Comparison of ENCODE assay signal across 8 mouse cellular contexts in genomic region chr13:110394291-110395178, GRCm38 (mm10). TPM values are rescaled to one million over a fixed set of nuclear protein-coding genes. Genes with fewer than 3 reads are reported as not detected.
DNase-seq lines count a peak whose midpoint lies in the region; ATAC-seq and TF ChIP-seq lines count a peak whose summit lies in the region.

TSS of gene Plk2 (plus strand) at chr13:110395046.

- H3K79me2 ChIP-seq in CH12.LX (replicated peaks; ENCODE audit: control insufficient read depth, extremely low read depth, insufficient read depth, poor library complexity, severe bottlenecking): no peaks in the 10 kb centered on the region; the same call in 1 of the 2 replicates

- dilution Hi-C loops in CH12.LX (cut with MboI; ENCODE audit: extremely low pct_ligation_motif_present, extremely low pct_unique_long_range_greater_than_20kb, low sequenced_read_pairs): no loop called here

- peak within 1 kb of the TSS; percentile 89 for H3K4me2 ChIP-seq in CH12.LX (ENCODE audit: insufficient read depth, low read depth, poor library complexity, severe bottlenecking)
- H3K4me2 ChIP-seq in forebrain, embryonic 12.5 days: peak within 1 kb of the TSS; percentile 95
- peak within 1 kb of the TSS; percentile 88 for H3K4me2 ChIP-seq in heart, postnatal 0 days (ENCODE audit: low read depth, low read length)
- H3K4me2 ChIP-seq in liver, embryonic 14.5 days (ENCODE audit: low read depth): peak within 1 kb of the TSS; percentile 70
- peak within 1 kb of the TSS; percentile 97 for H3K4me2 ChIP-seq in stomach, embryonic 15.5 days

- peak; percentile 82 for DNase-seq in CH12.LX (ENCODE audit: extremely low read depth)
- DNase-seq in c-Kit-positive CD71-positive TER-119-positive erythroid progenitor cells, embryonic 14.5 days (ENCODE audit: low spot score): peak; percentile 52
- peak; percentile 97 for DNase-seq in heart, postnatal 0 days (ENCODE audit: low spot score)
- peak; percentile 92 to 95 for DNase-seq in kidney, postnatal 36 days
- DNase-seq in liver, embryonic 14.5 days (ENCODE audit: low read depth in 3 of 3, low spot score in 3 of 3): peak; percentile 39 to 43 (median 41)
- DNase-seq in neural tube, embryonic 10.5 days (ENCODE audit: extremely low spot score, low spot score): peak; percentile 97

- in situ Hi-C loops in CH12.LX (cut with MboI; ENCODE audit: low pct_ligation_motif_present, low pct_unique_long_range_greater_than_20kb, low sequenced_read_pairs): loop anchor here (5.0 to 10.0 kb wide), 3 partner anchors 573 to 1020 kb away; no protein-coding TSS in a partner anchor

- ATAC-seq in forebrain, embryonic 12.5 days (ENCODE audit: low FRiP score): peak; percentile 96
- peak; percentile 95 for ATAC-seq in heart, postnatal 0 days (ENCODE audit: insufficient read depth, low read depth)
- ATAC-seq in liver, embryonic 14.5 days (ENCODE audit: insufficient read depth): peak; percentile 86
- peak; percentile 93 for ATAC-seq in stomach, embryonic 15.5 days (ENCODE audit: insufficient read depth, low FRiP score, low read depth)

- H3K9me3 ChIP-seq in CH12.LX (replicated peaks; ENCODE audit: low read length): no peaks in the 10 kb centered on the region
- H3K9me3 ChIP-seq in forebrain, embryonic 12.5 days: 0 out of 2 replicates have a peak, but pooled peaks cover 4% of the 10 kb centered on the region
- H3K9me3 ChIP-seq in heart, postnatal 0 days (replicated peaks; ENCODE audit: control insufficient read depth, low read length): peaks cover 5% of the 10 kb centered on the region; the same call in 1 of the 2 replicates
- H3K9me3 ChIP-seq in liver, embryonic 14.5 days (ENCODE audit: control insufficient read depth, low read length): no peaks in the 10 kb centered on the region
- H3K9me3 ChIP-seq in stomach, embryonic 15.5 days: no peaks in the 10 kb centered on the region

- H3K27ac ChIP-seq in CH12.LX (ENCODE audit: insufficient read depth, low read depth): no peak within 1 kb of the TSS
- peak within 1 kb of the TSS; percentile 71 for H3K27ac ChIP-seq in forebrain, embryonic 12.5 days
- H3K27ac ChIP-seq in heart, postnatal 0 days (ENCODE audit: low read depth): peak within 1 kb of the TSS; percentile 96
- no peak within 1 kb of the TSS for H3K27ac ChIP-seq in liver, embryonic 14.5 days
- peak within 1 kb of the TSS; percentile 91 for H3K27ac ChIP-seq in stomach, embryonic 15.5 days

- H3K4me3 ChIP-seq in CH12.LX (replicated peaks in 1 of 3; ENCODE audit: low read depth in 2 of 3, low read length in 2 of 3, poor library complexity in 1 of 3): peak within 1 kb of the TSS; percentile 44 to 73 (median 66)
- peak within 1 kb of the TSS; percentile 64 for H3K4me3 ChIP-seq in forebrain, embryonic 12.5 days (replicated peaks)
- peak within 1 kb of the TSS; percentile 64 for H3K4me3 ChIP-seq in heart, postnatal 0 days (ENCODE audit: low read depth, low read length)
- peak within 1 kb of the TSS; percentile 54 to 55 for H3K4me3 ChIP-seq in liver, embryonic 14.5 days (ENCODE audit: insufficient read depth in 1 of 2, low read depth in 2 of 2, low read length in 2 of 2)
- peak within 1 kb of the TSS; percentile 71 for H3K4me3 ChIP-seq in stomach, embryonic 15.5 days (replicated peaks)

- H3K4me1 ChIP-seq in CH12.LX (ENCODE audit: control insufficient read depth in 1 of 2, insufficient read depth in 2 of 2): no peaks in the 10 kb centered on the region
- H3K4me1 ChIP-seq in forebrain, embryonic 12.5 days: peaks cover 18% of the 10 kb centered on the region
- H3K4me1 ChIP-seq in heart, postnatal 0 days (ENCODE audit: control insufficient read depth, insufficient read depth): no peaks in the 10 kb centered on the region
- peaks cover 2 to 3% of the 10 kb centered on the region in 2 experiments; a peak in 2 of 4 replicates for H3K4me1 ChIP-seq in liver, embryonic 14.5 days (replicated peaks; ENCODE audit: control insufficient read depth in 2 of 2, insufficient read depth in 2 of 2, low read length in 1 of 2)
- H3K4me1 ChIP-seq in stomach, embryonic 15.5 days: peaks cover 6% of the 10 kb centered on the region; the same call in 1 of the 2 replicates

- WGBS in forebrain, embryonic 12.5 days: under 1% methylated on average over 66 of the region's 71 CpGs
- WGBS in heart, postnatal 0 days: under 1% methylated on average over 66 of the region's 71 CpGs
- under 1% methylated on average over 70 of the region's 71 CpGs for WGBS in liver, embryonic 14.5 days (ENCODE audit: insufficient replicate concordance)
- WGBS in stomach, embryonic 15.5 days: under 1% methylated on average over 71 of the region's 71 CpGs

- peak within 1 kb of the TSS; percentile 55 for H3K9ac ChIP-seq in CH12.LX (ENCODE audit: insufficient read depth, low read depth)
- peak within 1 kb of the TSS; percentile 77 for H3K9ac ChIP-seq in forebrain, embryonic 12.5 days
- H3K9ac ChIP-seq in heart, postnatal 0 days (replicated peaks; ENCODE audit: low read depth, low read length): peak within 1 kb of the TSS; percentile 84
- H3K9ac ChIP-seq in liver, embryonic 14.5 days (replicated peaks): no peak within 1 kb of the TSS
- H3K9ac ChIP-seq in stomach, embryonic 15.5 days: peak within 1 kb of the TSS; percentile 71

- H3K27me3 ChIP-seq in CH12.LX (replicated peaks): no peaks in the 10 kb centered on the region
- no peaks in the 10 kb centered on the region for H3K27me3 ChIP-seq in forebrain, embryonic 12.5 days
- no peaks in the 10 kb centered on the region for H3K27me3 ChIP-seq in heart, postnatal 0 days (ENCODE audit: control insufficient read depth, insufficient read depth, low read length)
- peaks cover 32% of the 10 kb centered on the region for H3K27me3 ChIP-seq in liver, embryonic 14.5 days (ENCODE audit: control insufficient read depth, insufficient read depth, low read length)
- H3K27me3 ChIP-seq in stomach, embryonic 15.5 days (replicated peaks): no peaks in the 10 kb centered on the region

- peak; percentile 99 for TF ChIP-seq POLR2A in CH12.LX (IDR thresholded peaks at IDR 0.05; ENCODE audit: low read depth, low read length)

- TF ChIP-seq CTCF in CH12.LX (conservative IDR thresholded peaks at IDR 0.05 in 1 of 2, IDR thresholded peaks at IDR 0.05 in 1 of 2; ENCODE audit: low read depth in 2 of 2, low read length in 2 of 2): peak in 1 of 2 experiments; percentile 76; a peak in 2 of 4 replicates
- TF ChIP-seq CTCF in heart, postnatal 0 days (IDR thresholded peaks at IDR 0.05; ENCODE audit: low read depth): peak; percentile 75
- peak; percentile 47 for TF ChIP-seq CTCF in liver, embryonic 14.5 days (IDR thresholded peaks at IDR 0.05; ENCODE audit: low read depth)

- TF ChIP-seq RAD21 in CH12.LX (IDR thresholded peaks at IDR 0.05; ENCODE audit: low read depth, low read length): peak; percentile 88

- TF ChIP-seq EP300 in CH12.LX (IDR thresholded peaks at IDR 0.05; ENCODE audit: low read length): no peak
- peak; percentile 71 for TF ChIP-seq EP300 in heart, postnatal 0 days (IDR thresholded peaks at IDR 0.05; ENCODE audit: low read depth)
- TF ChIP-seq EP300 in liver, embryonic 14.5 days (IDR thresholded peaks at IDR 0.05; ENCODE audit: low read depth): no peak

- peaks cover 16 to 24% of the 10 kb centered on the region in 2 experiments for H3K36me3 ChIP-seq in CH12.LX (replicated peaks in 1 of 2; ENCODE audit: control insufficient read depth in 1 of 2, insufficient read depth in 1 of 2, low read length in 1 of 2)
- H3K36me3 ChIP-seq in forebrain, embryonic 12.5 days (replicated peaks): peaks cover 21% of the 10 kb centered on the region
- peaks cover 26% of the 10 kb centered on the region for H3K36me3 ChIP-seq in heart, postnatal 0 days (replicated peaks; ENCODE audit: control insufficient read depth, insufficient read depth, low read length)
- no peaks in the 10 kb centered on the region for H3K36me3 ChIP-seq in liver, embryonic 14.5 days (replicated peaks; ENCODE audit: control insufficient read depth, insufficient read depth, low read depth)
- H3K36me3 ChIP-seq in stomach, embryonic 15.5 days: peaks cover 20% of the 10 kb centered on the region

TF ChIP-seq in CH12.LX, 34 proteins besides CTCF, POLR2A, EP300 and RAD21 (continues in another document):
- TF ChIP-seq SMC3 (IDR thresholded peaks at IDR 0.05; ENCODE audit: low read depth, low read length) (peak; percentile 84), ELF1 (IDR thresholded peaks at IDR 0.05; ENCODE audit: low read depth, low read length) (peak; percentile 17; the same call in 1 of the 2 replicates), ZC3H11A (IDR thresholded peaks at IDR 0.05; ENCODE audit: low read depth, low read length) (peak; percentile 65), MAFK (IDR thresholded peaks at IDR 0.05; ENCODE audit: insufficient replicate concordance, low read length) (no peak), MYC (IDR thresholded peaks at IDR 0.05; ENCODE audit: low read depth, low read length) (no peak), TBP (conservative IDR thresholded peaks at IDR 0.05; ENCODE audit: low read depth, low read length) (peak; percentile 92), ZNF384 (IDR thresholded peaks at IDR 0.05; ENCODE audit: low read depth, low read length) (no peak), USF2 (conservative IDR thresholded peaks at IDR 0.05; ENCODE audit: low read depth, low read length) (no peak), MAZ (IDR thresholded peaks at IDR 0.05; ENCODE audit: low read depth, low read length) (no peak), E2F4 (IDR thresholded peaks at IDR 0.05; ENCODE audit: insufficient replicate concordance, low read depth, low read length) (no peak), MEF2A (IDR thresholded peaks at IDR 0.05; ENCODE audit: borderline replicate concordance, low read depth, low read length) (0 out of 2 replicates have a peak, but pooled peaks have one; percentile 12), JUND (conservative IDR thresholded peaks at IDR 0.05; ENCODE audit: low read depth, low read length) (no peak), UBTF (IDR thresholded peaks at IDR 0.05; ENCODE audit: low read depth, low read length) (0 out of 2 replicates have a peak, but pooled peaks have one; percentile 70), NELFE (IDR thresholded peaks at IDR 0.05; ENCODE audit: low read depth, low read length) (peak; percentile 93), KAT2A (IDR thresholded peaks at IDR 0.05; ENCODE audit: insufficient replicate concordance, low read length) (no peak), JUN (IDR thresholded peaks at IDR 0.05; ENCODE audit: insufficient read depth, low read depth, low read length) (no peak)

RNA-seq across cellular contexts. Expression of gene Plk2, which starts in this region (rescaled TPM):
- total RNA-seq in CH12.LX (2012; rRNA removed): 6.0 and 7.4 TPM in 2 replicates
- total RNA-seq in CH12.LX (2014; rRNA removed): 8.9 and 9.2 TPM in 2 replicates
- 5.1 and 6.4 TPM in 2 replicates for polyA plus RNA-seq in CH12.LX (2012; ENCODE audit: insufficient read length, low read depth)
- polyA plus RNA-seq in forebrain, embryonic 12.5 days (2016; fragmentation: Nextera tagmentation; extraction: Ambion mirVana): 103 and 106 TPM in 2 replicates
- total RNA-seq in heart, postnatal 0 days (2014; rRNA removed; ENCODE audit: low replicate concordance): 85.4 and 99.3 TPM in 2 replicates
- polyA plus RNA-seq in heart, postnatal 0 days (2015; fragmentation: Nextera tagmentation; extraction: Ambion mirVana): 54.9 and 58.6 TPM in 2 replicates
- polyA plus RNA-seq in liver, embryonic 14.5 days (2012; rRNA removed): 1.9 and 2.9 TPM in 2 replicates
- polyA plus RNA-seq in liver, embryonic 14.5 days (2014; fragmentation: Nextera tagmentation; extraction: Ambion mirVana): 5.3 and 5.5 TPM in 2 replicates
- polyA plus RNA-seq in stomach, embryonic 15.5 days (2015; fragmentation: Nextera tagmentation; extraction: Ambion mirVana): 109 and 134 TPM in 2 replicates

Comparison
In these comparisons a context has a peak if more than half of its experiments do, and no peak if none do; other contexts are left out.
1. DNase-seq: peak in every context shown above with its lines; median percentile 97 in heart, postnatal 0 days; 97 in neural tube, embryonic 10.5 days; 94 in kidney, postnatal 36 days; 82 in CH12.LX; 52 in c-Kit-positive CD71-positive TER-119-positive erythroid progenitor cells, embryonic 14.5 days; 41 in liver, embryonic 14.5 days.
2. H3K27ac ChIP-seq: peak in forebrain, embryonic 12.5 days (single experiment), heart, postnatal 0 days (single experiment) and stomach, embryonic 15.5 days (single experiment); none in CH12.LX (single experiment) and liver, embryonic 14.5 days (single experiment).
3. Peak in every context shown above with its lines, with median percentiles within 50 percentile points of each other: H3K4me2 ChIP-seq, H3K4me3 ChIP-seq and ATAC-seq.